Mouse (Mus musculus) lung, adult 2 months (tissue): ENCODE measurements at regions not wholly inside any gene's neighbourhood (a gene's known extent, or its start where the extent isn't known, plus 50 kb on each side); places are given as distances from the start of the nearest gene placed in this dataset.

Experiments
- CTCF ChIP-seq: fragments of 200-500 bp; IDR thresholded peaks from 2 replicates; pipeline ENCODE4 v1.5.1; 2011; ENCODE audit warnings: mild to moderate bottlenecking, low read length, control low read depth; ENCODE audit not compliant: insufficient read depth
- POLR2A ChIP-seq: fragments of 200-500 bp; IDR thresholded peaks from 2 replicates; pipeline ENCODE4 v1.6.1; 2011; ENCODE audit warnings: low read depth, mild to moderate bottlenecking, control low read depth, low read length, borderline replicate concordance; ENCODE audit errors: extremely low read depth

GRCm38 (mm10) chr17:3260796-3261195, 65.6 kb upstream of the Tiam2 start:
- TF ChIP-seq POLR2A = no peak
- TF ChIP-seq CTCF = no peak
